Mouse (Mus musculus) heart, postnatal 0 days (tissue): ENCODE measurements around the gene Atp10a.

Experiments
- CTCF ChIP-seq: IDR thresholded peaks from 2 replicates; pipeline ENCODE4 v1.5.1; 2016; ENCODE audit warnings: antibody characterized with exemption, control low read depth, low read depth
- EP300 ChIP-seq: IDR thresholded peaks from 2 replicates; pipeline ENCODE4 v1.6.1; 2016; ENCODE audit warnings: antibody characterized with exemption, low read depth

GRCm38 (mm10) chr7:58719218-58719938, 63.4 kb downstream of the Atp10a start:
- TF ChIP-seq CTCF = no peak
- TF ChIP-seq EP300 = no peak
